Mouse (Mus musculus): ENCODE measurements around the gene Igfbp2. TPM values are rescaled to one million over a fixed set of nuclear protein-coding genes. Genes with fewer than 3 reads are reported as not detected.

Igfbp2 gene
- polyA plus RNA-seq, 1 experiment from 2014 or later, result 17.9 TPM

- H3K4me2 ChIP-seq (ENCODE audit: low read depth, low read length), result no peak overlapping the region
- no peaks in the 10 kb centered on the region for H3K9me3 ChIP-seq (replicated peaks; ENCODE audit: control insufficient read depth, low read length)
- H3K4me3 ChIP-seq (ENCODE audit: low read depth, low read length), result no peak overlapping the region
- H3K4me1 ChIP-seq (ENCODE audit: control insufficient read depth, low read depth, low read length), result no peaks in the 10 kb centered on the region
- no peak overlapping the region for H3K27ac ChIP-seq (ENCODE audit: low read length)
- H3K9ac ChIP-seq (ENCODE audit: low read depth, low read length), result no peak overlapping the region
- H3K36me3 ChIP-seq (ENCODE audit: control insufficient read depth, insufficient read depth), result no peaks in the 10 kb centered on the region
- no peaks in the 10 kb centered on the region for H3K27me3 ChIP-seq (ENCODE audit: control insufficient read depth, insufficient read depth, low read depth, low read length)
- 63% methylated on average over 19 of the region's 19 CpGs for WGBS (ENCODE audit: insufficient replicate concordance)
- ATAC-seq (ENCODE audit: low read depth), result no peak
Measured at GRCm38 (mm10) chr1:72856209-72856909, 32.1 kb downstream of the Igfbp2 start.

DNA sequence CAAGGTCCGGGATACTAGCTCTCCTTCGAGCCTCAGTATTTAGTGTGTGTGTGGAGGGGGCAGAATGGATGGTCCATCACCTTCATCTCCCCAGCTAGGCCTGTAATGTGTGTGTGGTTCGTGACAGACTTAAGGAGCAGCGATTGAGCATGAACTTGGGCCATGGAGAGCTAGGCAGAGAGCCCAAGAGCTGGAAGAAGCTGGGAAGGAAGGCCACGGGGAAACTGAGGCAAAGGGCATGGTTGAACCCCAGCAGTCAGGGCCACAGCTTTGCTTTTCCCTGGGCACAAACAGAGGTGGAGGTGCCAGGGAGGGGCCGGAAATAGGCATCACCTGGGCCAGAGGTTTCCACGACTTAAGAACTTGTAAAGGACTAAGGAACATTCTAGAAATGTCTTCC lies 32.8 kb downstream of the Igfbp2 start:
- 66% methylated on average over 7 of the region's 7 CpGs for WGBS (ENCODE audit: insufficient replicate concordance)
- no peaks in the 10 kb centered on the region for H3K4me1 ChIP-seq (ENCODE audit: control insufficient read depth, low read depth, low read length)
- H3K9ac ChIP-seq (ENCODE audit: low read depth, low read length), result no peak overlapping the region
- no peak overlapping the region for H3K4me2 ChIP-seq (ENCODE audit: low read depth, low read length)
- ATAC-seq (ENCODE audit: low read depth), result no peak
- no peaks in the 10 kb centered on the region for H3K27me3 ChIP-seq (ENCODE audit: control insufficient read depth, insufficient read depth, low read depth, low read length)
- H3K4me3 ChIP-seq (ENCODE audit: low read depth, low read length), result no peak overlapping the region
- H3K27ac ChIP-seq (ENCODE audit: low read length), result no peak overlapping the region
- H3K36me3 ChIP-seq (ENCODE audit: control insufficient read depth, insufficient read depth), result no peaks in the 10 kb centered on the region
- no peaks in the 10 kb centered on the region for H3K9me3 ChIP-seq (replicated peaks; ENCODE audit: control insufficient read depth, low read length)

DNA sequence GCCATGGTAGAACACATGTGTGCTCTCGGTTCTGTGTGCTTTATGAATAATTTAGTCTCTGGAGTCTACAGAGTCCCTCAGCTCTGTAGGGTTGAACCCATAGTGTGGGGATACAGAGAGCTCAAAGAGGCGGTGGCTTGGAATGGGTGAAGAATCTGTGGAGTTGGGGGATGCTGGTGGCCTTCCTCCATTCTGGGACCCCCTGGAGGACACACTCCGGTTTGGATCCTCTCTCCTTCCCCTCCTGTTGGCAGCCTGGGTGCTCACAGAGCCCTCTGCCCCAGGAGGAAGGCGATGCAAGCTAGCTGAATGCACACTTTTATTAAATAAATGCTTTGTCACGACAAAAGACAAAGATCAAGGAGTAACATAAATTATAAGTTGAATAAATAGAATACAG lies 33.3 kb downstream of the Igfbp2 start:
- WGBS (ENCODE audit: insufficient replicate concordance), result 58% methylated on average over 5 of the region's 5 CpGs
- Histone ChIP-seq H3K9ac (ENCODE audit: low read depth, low read length) (no peak overlapping the region), H3K4me3 (ENCODE audit: low read depth, low read length) (no peak overlapping the region)

DNA sequence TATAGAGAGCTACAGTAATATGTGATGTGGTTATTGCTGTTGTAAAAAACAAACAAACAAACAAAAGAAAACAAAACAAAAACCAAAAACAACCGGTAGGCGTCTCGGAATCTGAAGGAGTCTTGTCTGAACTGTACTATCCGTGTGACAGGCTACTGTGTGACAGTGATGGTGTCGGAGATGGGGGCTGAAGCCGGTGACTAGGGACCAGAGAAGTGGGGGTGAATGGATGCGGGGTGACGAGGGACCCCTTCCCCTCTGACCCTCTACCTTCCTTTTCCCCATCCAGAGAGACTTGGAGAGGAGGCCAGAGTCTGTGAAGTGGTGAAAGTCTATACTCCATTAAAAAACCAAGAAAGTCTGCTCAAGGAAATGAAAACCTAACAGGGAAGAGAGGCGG lies 34.0 kb downstream of the Igfbp2 start:
- Histone ChIP-seq H3K4me2 (ENCODE audit: low read depth, low read length) (no peak overlapping the region), H3K9ac (ENCODE audit: low read depth, low read length) (no peak overlapping the region), H3K27ac (ENCODE audit: low read length) (no peak overlapping the region), H3K4me3 (ENCODE audit: low read depth, low read length) (no peak overlapping the region), H3K4me1 (ENCODE audit: control insufficient read depth, low read depth, low read length) (no peaks in the 10 kb centered on the region), H3K27me3 (ENCODE audit: control insufficient read depth, insufficient read depth, low read depth, low read length) (no peaks in the 10 kb centered on the region), H3K9me3 (replicated peaks; ENCODE audit: control insufficient read depth, low read length) (no peaks in the 10 kb centered on the region), H3K36me3 (ENCODE audit: control insufficient read depth, insufficient read depth) (no peaks in the 10 kb centered on the region)
- ATAC-seq (ENCODE audit: low read depth), result no peak
- 69% methylated on average over 9 of the region's 9 CpGs for WGBS (ENCODE audit: insufficient replicate concordance)

More for the DNA sequence above, 33.3 kb downstream of the Igfbp2 start:
- H3K4me2 ChIP-seq (ENCODE audit: low read depth, low read length), result no peak overlapping the region
- no peak overlapping the region for H3K27ac ChIP-seq (ENCODE audit: low read length)
- H3K36me3 ChIP-seq (ENCODE audit: control insufficient read depth, insufficient read depth), result no peaks in the 10 kb centered on the region
- no peak for ATAC-seq (ENCODE audit: low read depth)
- H3K9me3 ChIP-seq (replicated peaks; ENCODE audit: control insufficient read depth, low read length), result no peaks in the 10 kb centered on the region
- H3K27me3 ChIP-seq (ENCODE audit: control insufficient read depth, insufficient read depth, low read depth, low read length), result no peaks in the 10 kb centered on the region
- no peaks in the 10 kb centered on the region for H3K4me1 ChIP-seq (ENCODE audit: control insufficient read depth, low read depth, low read length)

- Histone ChIP-seq H3K36me3 (ENCODE audit: control insufficient read depth, insufficient read depth) (no peaks in the 10 kb centered on the region), H3K27ac (ENCODE audit: low read length) (no peak overlapping the region), H3K4me2 (ENCODE audit: low read depth, low read length) (no peak overlapping the region), H3K4me1 (ENCODE audit: control insufficient read depth, low read depth, low read length) (no peaks in the 10 kb centered on the region), H3K9ac (ENCODE audit: low read depth, low read length) (no peak overlapping the region), H3K4me3 (ENCODE audit: low read depth, low read length) (no peak overlapping the region), H3K27me3 (ENCODE audit: control insufficient read depth, insufficient read depth, low read depth, low read length) (no peaks in the 10 kb centered on the region), H3K9me3 (replicated peaks; ENCODE audit: control insufficient read depth, low read length) (no peaks in the 10 kb centered on the region)
- no peak for ATAC-seq (ENCODE audit: low read depth)
- WGBS (ENCODE audit: insufficient replicate concordance), result 69% methylated on average over 5 of the region's 5 CpGs
Measured at GRCm38 (mm10) chr1:72858874-72859273, 34.6 kb downstream of the Igfbp2 start.

DNA sequence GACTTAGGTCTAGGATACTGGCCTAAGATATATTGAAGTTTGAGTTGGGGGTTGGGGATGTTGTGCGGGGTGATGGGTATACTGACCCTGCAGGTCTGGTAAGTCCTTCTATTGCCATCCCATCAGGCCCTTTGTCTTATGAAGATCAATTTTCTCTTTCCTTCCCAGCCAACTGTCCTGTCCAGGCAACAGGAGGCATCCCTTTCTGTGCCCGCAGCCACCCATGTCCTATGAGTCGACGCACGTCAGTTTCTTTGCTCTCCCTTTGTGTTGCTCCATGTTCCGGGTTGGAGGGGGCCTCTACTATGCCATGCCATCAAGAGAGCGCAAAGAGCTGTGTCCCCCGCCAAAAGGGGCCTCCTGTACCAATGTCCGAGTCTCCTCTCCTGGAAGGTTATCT lies 35.7 kb downstream of the Igfbp2 start:
- 72% methylated on average over 9 of the region's 9 CpGs for WGBS (ENCODE audit: insufficient replicate concordance)
- Histone ChIP-seq H3K27ac (ENCODE audit: low read length) (no peak overlapping the region), H3K4me3 (ENCODE audit: low read depth, low read length) (no peak overlapping the region), H3K27me3 (ENCODE audit: control insufficient read depth, insufficient read depth, low read depth, low read length) (no peaks in the 10 kb centered on the region; the same call in 1 of the 2 replicates), H3K36me3 (ENCODE audit: control insufficient read depth, insufficient read depth) (no peaks in the 10 kb centered on the region), H3K9ac (ENCODE audit: low read depth, low read length) (no peak overlapping the region), H3K9me3 (replicated peaks; ENCODE audit: control insufficient read depth, low read length) (no peaks in the 10 kb centered on the region), H3K4me1 (ENCODE audit: control insufficient read depth, low read depth, low read length) (no peaks in the 10 kb centered on the region), H3K4me2 (ENCODE audit: low read depth, low read length) (no peak overlapping the region)
- no peak for ATAC-seq (ENCODE audit: low read depth)

GRCm38 (mm10) chr1:72860502-72860901 lies 36.2 kb downstream of the Igfbp2 start:
- Histone ChIP-seq H3K4me1 (ENCODE audit: control insufficient read depth, low read depth, low read length) (no peaks in the 10 kb centered on the region), H3K4me3 (ENCODE audit: low read depth, low read length) (no peak overlapping the region), H3K36me3 (ENCODE audit: control insufficient read depth, insufficient read depth) (no peaks in the 10 kb centered on the region), H3K27me3 (ENCODE audit: control insufficient read depth, insufficient read depth, low read depth, low read length) (no peaks in the 10 kb centered on the region; the same call in 1 of the 2 replicates), H3K9me3 (replicated peaks; ENCODE audit: control insufficient read depth, low read length) (no peaks in the 10 kb centered on the region), H3K4me2 (ENCODE audit: low read depth, low read length) (no peak overlapping the region), H3K9ac (ENCODE audit: low read depth, low read length) (no peak overlapping the region), H3K27ac (ENCODE audit: low read length) (no peak overlapping the region)
- ATAC-seq (ENCODE audit: low read depth), result no peak
- 44% methylated on average over 2 of the region's 2 CpGs for WGBS (ENCODE audit: insufficient replicate concordance)

DNA sequence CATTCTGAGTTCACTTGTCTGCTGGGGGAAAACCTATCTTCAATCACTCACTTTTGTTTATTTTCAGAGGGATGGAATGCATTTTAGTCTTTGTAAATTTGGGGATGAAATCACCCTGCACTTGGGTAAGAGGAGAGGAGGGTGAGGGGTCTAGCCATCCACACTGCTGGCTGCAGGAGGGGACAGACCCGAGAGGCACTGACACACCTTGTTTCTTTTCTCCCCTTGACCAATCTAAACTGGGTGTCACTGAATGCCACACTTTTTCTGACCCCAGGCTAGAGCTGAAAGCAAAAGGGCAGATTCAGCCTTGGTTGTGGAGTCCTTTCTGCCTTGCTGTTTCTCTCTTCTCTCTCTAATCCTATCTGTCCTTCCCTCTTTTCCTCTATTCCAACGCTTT lies 37.4 kb downstream of the Igfbp2 start:
- no peak overlapping the region for H3K27ac ChIP-seq (ENCODE audit: low read length)
- H3K9me3 ChIP-seq (replicated peaks; ENCODE audit: control insufficient read depth, low read length), result no peaks in the 10 kb centered on the region
- H3K36me3 ChIP-seq (ENCODE audit: control insufficient read depth, insufficient read depth), result no peaks in the 10 kb centered on the region
- no peak for ATAC-seq (ENCODE audit: low read depth)
- no peaks in the 10 kb centered on the region; the same call in 1 of the 2 replicates for H3K27me3 ChIP-seq (ENCODE audit: control insufficient read depth, insufficient read depth, low read depth, low read length)
- no peak overlapping the region for H3K9ac ChIP-seq (ENCODE audit: low read depth, low read length)
- no peaks in the 10 kb centered on the region for H3K4me1 ChIP-seq (ENCODE audit: control insufficient read depth, low read depth, low read length)
- no peak overlapping the region for H3K4me2 ChIP-seq (ENCODE audit: low read depth, low read length)
- WGBS (ENCODE audit: insufficient replicate concordance), result 47% methylated on average over 2 of the region's 2 CpGs
- H3K4me3 ChIP-seq (ENCODE audit: low read depth, low read length), result no peak overlapping the region

- no peak overlapping the region for H3K4me3 ChIP-seq (ENCODE audit: low read depth, low read length)
- H3K36me3 ChIP-seq (ENCODE audit: control insufficient read depth, insufficient read depth), result no peaks in the 10 kb centered on the region
- no peaks in the 10 kb centered on the region for H3K4me1 ChIP-seq (ENCODE audit: control insufficient read depth, low read depth, low read length)
- H3K9me3 ChIP-seq (replicated peaks; ENCODE audit: control insufficient read depth, low read length), result no peaks in the 10 kb centered on the region
- WGBS (ENCODE audit: insufficient replicate concordance), result 82% methylated on average over 21 of the region's 21 CpGs
- no peak overlapping the region for H3K4me2 ChIP-seq (ENCODE audit: low read depth, low read length)
- no peaks in the 10 kb centered on the region; the same call in 1 of the 2 replicates for H3K27me3 ChIP-seq (ENCODE audit: control insufficient read depth, insufficient read depth, low read depth, low read length)
- H3K27ac ChIP-seq (ENCODE audit: low read length), result no peak overlapping the region
- ATAC-seq (ENCODE audit: low read depth), result no peak
- no peak overlapping the region for H3K9ac ChIP-seq (ENCODE audit: low read depth, low read length)
Measured at GRCm38 (mm10) chr1:72862248-72862647, 37.9 kb downstream of the Igfbp2 start.
